Mouse (Mus musculus) erythroblast, embryonic 14.5 days (primary cell): ENCODE data around the gene Ppm1f. TPM values are rescaled to one million over a fixed set of nuclear protein-coding genes. Genes with fewer than 3 reads are reported as not detected.

Experiments
- H3K27me3 ChIP-seq: 2 replicates; pipeline ENCODE4 v1.6.1; 2012; ENCODE audit warnings: inconsistent platforms; ENCODE audit not compliant: control insufficient read depth
- H3K36me3 ChIP-seq: 2 replicates; pipeline ENCODE4 v1.6.1; 2012; ENCODE audit warnings: mild to moderate bottlenecking, inconsistent platforms; ENCODE audit not compliant: control insufficient read depth
- H3K4me1 ChIP-seq: 2 replicates; pipeline ENCODE4 v1.6.1; 2012; ENCODE audit warnings: inconsistent platforms; ENCODE audit not compliant: control insufficient read depth
- H3K4me3 ChIP-seq: replicated peaks from 2 replicates; pipeline ENCODE3; 2012; ENCODE audit warnings: moderate library complexity, mild to moderate bottlenecking, inconsistent platforms
- H3K9me3 ChIP-seq: 2 replicates; pipeline ENCODE4 v1.6.1; 2012; ENCODE audit warnings: low read length, inconsistent platforms, mixed read lengths; ENCODE audit not compliant: control insufficient read depth
- GATA1 ChIP-seq: IDR thresholded peaks from 2 replicates; pipeline ENCODE4 v1.6.1; 2012; ENCODE audit warnings: low read length, inconsistent platforms, mixed read lengths
- TAL1 ChIP-seq: IDR thresholded peaks from 3 replicates; pipeline ENCODE4 v1.6.1; 2012; ENCODE audit warnings: low read length, inconsistent platforms, mixed read lengths
- polyA plus RNA-seq: library from polyadenylated mRNA; stranded (reverse); fragments of >175 nt; gene quantifications from 2 replicates; pipeline ENCODE4 v1.2.3, GENCODE M21; 2012

Ppm1f gene
- polyA plus RNA-seq, 1 experiment, result 0.06 TPM

DNA sequence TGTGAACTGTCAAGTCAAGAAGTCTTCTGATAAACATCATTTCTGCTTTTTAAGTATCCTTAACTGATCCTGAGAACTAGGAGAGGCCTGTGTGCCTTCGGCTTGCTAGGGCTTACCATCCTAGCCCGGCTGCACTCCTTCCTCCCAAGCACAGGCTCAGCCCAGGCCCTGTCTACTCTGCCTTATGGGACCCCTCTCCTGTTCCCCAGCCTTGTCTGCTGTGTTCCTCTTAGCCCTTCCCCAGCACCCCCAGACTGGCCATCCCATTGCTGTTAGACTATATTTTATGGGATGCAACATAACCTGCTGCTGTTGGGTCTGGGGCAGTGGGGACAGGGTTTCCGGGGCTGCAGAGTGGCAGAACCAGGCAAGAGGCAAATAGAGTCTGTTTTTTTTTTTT is 34.1 kb downstream of the Ppm1f start:
- TF ChIP-seq GATA1 (no peak), TAL1 (no peak)

DNA sequence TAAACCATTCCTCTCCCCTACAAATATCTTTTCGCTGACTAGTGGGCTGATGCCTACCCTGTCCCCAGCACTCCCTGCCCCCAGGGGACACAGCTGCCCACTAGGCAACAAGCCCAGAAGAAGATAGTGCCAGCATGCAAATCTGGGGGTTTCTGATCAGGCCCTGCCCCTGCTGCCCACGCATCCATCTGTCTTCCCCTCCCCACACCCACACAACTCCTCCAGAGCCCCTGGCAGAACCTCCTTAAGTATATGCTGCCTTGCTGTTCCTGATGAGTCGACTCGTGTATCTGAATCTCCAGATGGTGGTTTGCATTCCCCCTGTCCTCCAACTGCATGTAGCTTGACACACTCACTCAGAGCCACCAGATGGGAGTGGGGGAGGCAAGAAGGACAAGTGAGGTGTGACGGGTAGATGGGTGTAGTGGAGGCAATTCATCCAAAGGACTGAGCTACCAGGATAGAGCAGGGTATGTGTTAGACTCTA is 34.6 kb downstream of the Ppm1f start:
- Histone ChIP-seq H3K9me3 (no peaks in the 10 kb centered on the region), H3K36me3 (no peaks in the 10 kb centered on the region), H3K4me1 (no peaks in the 10 kb centered on the region), H3K4me3 (no peak overlapping the region), H3K27me3 (no peaks in the 10 kb centered on the region)
- TF ChIP-seq TAL1, result no peak
- TF ChIP-seq GATA1, result no peak

More for the DNA sequence above, 34.1 kb downstream of the Ppm1f start:
- H3K9me3 ChIP-seq, result no peaks in the 10 kb centered on the region
- H3K4me1 ChIP-seq, result no peaks in the 10 kb centered on the region
- H3K27me3 ChIP-seq, result no peaks in the 10 kb centered on the region
- H3K4me3 ChIP-seq, result no peak overlapping the region
- H3K36me3 ChIP-seq, result no peaks in the 10 kb centered on the region

DNA sequence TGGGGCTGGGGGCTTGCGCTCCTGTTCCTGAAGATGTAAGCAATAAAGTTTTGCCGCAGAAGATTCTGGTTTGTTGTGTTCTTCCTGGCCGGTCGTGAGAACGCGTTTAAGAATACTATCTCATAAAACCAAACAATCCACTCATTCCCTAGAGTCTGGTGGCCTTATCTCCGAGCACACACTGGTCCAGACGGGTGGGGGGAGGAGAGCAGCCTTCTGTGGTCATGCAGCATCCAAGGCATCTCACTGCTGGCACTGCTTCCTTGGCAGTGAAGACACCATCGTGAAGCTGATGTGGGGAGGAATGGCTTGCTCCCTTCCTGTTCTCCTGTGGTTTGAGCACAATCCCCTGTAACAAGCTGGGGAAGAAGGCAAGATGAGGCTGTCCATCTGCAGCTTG is 43.3 kb downstream of the Ppm1f start:
- peaks cover 3% of the 10 kb centered on the region; the same call in 1 of the 2 replicates for H3K9me3 ChIP-seq
- peaks cover 8% of the 10 kb centered on the region for H3K4me1 ChIP-seq
- H3K4me3 ChIP-seq, result no peak overlapping the region
- H3K27me3 ChIP-seq, result no peaks in the 10 kb centered on the region
- TF ChIP-seq GATA1 (no peak), TAL1 (no peak)
- no peaks in the 10 kb centered on the region for H3K36me3 ChIP-seq

DNA sequence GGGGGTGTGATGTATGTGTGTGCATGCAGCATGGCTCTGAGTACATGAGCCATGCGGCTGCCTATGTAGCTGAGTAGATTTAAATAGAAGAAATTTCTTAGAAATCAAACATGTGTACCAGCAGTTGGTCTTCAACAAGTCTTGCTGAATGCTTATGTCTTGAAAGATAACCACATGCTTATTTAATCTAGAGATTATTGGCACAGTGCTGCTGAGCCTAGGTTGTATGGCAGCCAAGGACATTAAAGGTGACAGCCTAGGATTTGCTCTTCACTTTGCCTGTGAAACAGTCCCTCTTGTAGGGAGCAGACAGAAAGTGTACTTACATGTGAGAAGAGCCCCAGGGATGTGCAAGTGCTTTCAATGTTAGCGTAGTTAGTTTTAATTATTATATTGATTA is 44.8 kb downstream of the Ppm1f start:
- Histone ChIP-seq H3K9me3 (peaks cover 3% of the 10 kb centered on the region; the same call in 1 of the 2 replicates), H3K4me1 (peaks cover 8% of the 10 kb centered on the region), H3K4me3 (no peak overlapping the region), H3K36me3 (no peaks in the 10 kb centered on the region), H3K27me3 (no peaks in the 10 kb centered on the region)
- TF ChIP-seq TAL1, result no peak
- TF ChIP-seq GATA1, result no peak

DNA sequence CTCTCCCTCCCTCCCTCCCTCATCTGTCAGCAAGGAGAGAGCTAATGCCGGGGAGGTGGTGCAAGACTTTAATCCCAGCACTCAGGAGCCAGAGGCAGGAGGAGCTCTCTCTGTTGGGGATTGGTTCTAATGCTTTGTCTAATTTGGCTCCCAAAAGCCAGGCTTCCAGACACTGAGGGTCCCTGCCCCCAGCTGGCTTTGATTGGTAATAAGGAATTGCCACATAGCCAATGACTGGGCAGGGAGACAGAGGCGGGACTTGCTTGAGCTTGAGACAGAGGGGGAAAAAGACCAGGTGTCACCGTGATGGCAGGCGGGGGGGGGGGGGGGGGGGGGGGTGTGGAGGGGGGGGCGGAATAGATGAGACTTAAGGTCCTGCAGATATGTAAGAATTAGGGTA is 62.3 kb downstream of the Ppm1f start:
- no peaks in the 10 kb centered on the region for H3K9me3 ChIP-seq
- TF ChIP-seq GATA1 (no peak), TAL1 (no peak)

DNA sequence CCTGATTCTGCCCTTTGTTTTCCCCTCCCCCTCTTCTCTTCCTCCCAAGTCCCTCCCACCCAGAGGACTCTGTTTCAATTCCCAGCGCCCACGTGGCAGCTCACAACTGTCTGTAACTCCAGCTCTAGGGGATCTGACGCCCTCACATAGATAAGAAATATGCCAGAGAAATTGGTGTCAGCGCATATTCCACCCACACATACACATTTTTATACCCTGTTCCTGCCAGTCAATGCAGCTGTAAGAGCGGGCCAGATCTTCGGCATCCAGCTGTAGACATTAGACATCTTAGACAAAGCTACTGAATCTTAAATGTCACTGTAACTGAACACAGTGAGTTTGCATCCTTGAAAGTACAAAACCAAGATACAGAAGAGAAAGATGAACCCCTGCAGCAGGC is 63.6 kb downstream of the Ppm1f start:
- Histone ChIP-seq H3K9me3 (no peaks in the 10 kb centered on the region), H3K4me1 (peaks cover 4% of the 10 kb centered on the region), H3K4me3 (no peak overlapping the region), H3K27me3 (no peaks in the 10 kb centered on the region), H3K36me3 (no peaks in the 10 kb centered on the region)
- TF ChIP-seq GATA1, result no peak
- no peak for TF ChIP-seq TAL1

More for the DNA sequence above, 62.3 kb downstream of the Ppm1f start:
- Histone ChIP-seq H3K4me3 (no peak overlapping the region), H3K4me1 (no peaks in the 10 kb centered on the region), H3K36me3 (no peaks in the 10 kb centered on the region), H3K27me3 (no peaks in the 10 kb centered on the region)

DNA sequence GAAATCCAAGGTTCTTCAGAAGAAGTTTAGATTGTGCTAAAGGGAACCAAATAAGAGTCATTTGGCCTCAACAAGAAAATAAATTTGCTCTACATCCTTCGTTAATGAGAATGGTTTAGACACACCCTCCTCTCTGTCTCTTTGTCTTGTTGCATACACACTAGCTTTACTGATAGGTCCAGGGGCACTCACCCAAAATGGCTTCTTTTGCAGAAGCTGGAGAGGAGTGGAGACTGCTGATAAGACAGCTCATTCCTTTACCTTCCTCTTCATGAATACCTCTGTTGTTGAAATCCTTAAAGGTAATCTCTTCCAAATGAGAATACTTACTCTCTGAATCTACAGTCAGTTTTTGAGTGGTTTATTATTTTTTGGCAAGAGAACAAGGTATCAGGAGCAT is 68.9 kb downstream of the Ppm1f start:
- TF ChIP-seq TAL1, result no peak
- TF ChIP-seq GATA1, result no peak
- no peaks in the 10 kb centered on the region for H3K36me3 ChIP-seq
- H3K27me3 ChIP-seq, result no peaks in the 10 kb centered on the region
- H3K9me3 ChIP-seq, result no peaks in the 10 kb centered on the region
- H3K4me1 ChIP-seq, result peaks cover 17% of the 10 kb centered on the region
- H3K4me3 ChIP-seq, result no peak overlapping the region

DNA sequence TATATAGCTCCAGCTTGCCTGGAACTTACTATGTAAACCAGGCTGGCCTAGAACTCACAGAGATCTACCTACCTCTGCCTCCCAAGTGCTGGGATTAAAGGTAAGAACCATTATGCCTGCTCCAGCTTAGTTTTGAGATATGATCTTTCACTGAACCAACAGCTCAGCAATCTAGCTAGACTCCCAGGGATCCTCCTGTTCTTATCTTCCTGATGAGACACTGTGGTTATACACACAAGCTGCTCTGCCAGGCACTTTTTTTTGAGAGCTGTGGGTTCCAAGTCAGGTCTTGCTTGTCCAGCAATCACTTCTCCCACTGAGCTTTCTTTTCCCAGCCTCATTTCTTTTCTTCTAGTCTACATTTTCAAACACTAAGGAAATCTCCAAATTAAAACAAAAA is 70.0 kb downstream of the Ppm1f start:
- no peaks in the 10 kb centered on the region for H3K36me3 ChIP-seq
- TF ChIP-seq GATA1, result no peak
- no peak for TF ChIP-seq TAL1
- no peak overlapping the region for H3K4me3 ChIP-seq
- no peaks in the 10 kb centered on the region for H3K9me3 ChIP-seq
- peaks cover 17% of the 10 kb centered on the region for H3K4me1 ChIP-seq
- no peaks in the 10 kb centered on the region for H3K27me3 ChIP-seq

Other genes with a start within 250 kb of the Ppm1f start
- not detected in 2 replicates for gene Olfr19, start 220.1 kb upstream of the Ppm1f start, polyA plus RNA-seq
- gene Spag6l, start 67.0 kb upstream of the Ppm1f start, polyA plus RNA-seq, result not detected in 2 replicates
- gene Igll1, start 32.5 kb upstream of the Ppm1f start, polyA plus RNA-seq, result not detected in 2 replicates
- 2.5 and 2.8 TPM in 2 replicates for gene Top3b, start 25.7 kb upstream of the Ppm1f start, polyA plus RNA-seq
- gene Vpreb1, start 25.6 kb upstream of the Ppm1f start, polyA plus RNA-seq, result 0.08 TPM in 1 of 2 replicates, not detected in the other
- gene Mapk1, start 86.9 kb downstream of the Ppm1f start, polyA plus RNA-seq, result 1.8 and 2.3 TPM in 2 replicates
- 0.10 TPM in 1 of 2 replicates, not detected in the other for gene Ypel1, start 173.2 kb downstream of the Ppm1f start, polyA plus RNA-seq
- gene Ppil2, start 214.8 kb downstream of the Ppm1f start, polyA plus RNA-seq, result 10.4 and 11.9 TPM in 2 replicates
- gene 2610318N02Rik, start 228.7 kb downstream of the Ppm1f start, polyA plus RNA-seq, result 3.3 and 5.0 TPM in 2 replicates
- gene Sdf2l1, start 235.9 kb downstream of the Ppm1f start, polyA plus RNA-seq, result 8.8 and 9.0 TPM in 2 replicates
- gene Ydjc, start 248.2 kb downstream of the Ppm1f start, polyA plus RNA-seq, result 0.28 and 0.46 TPM in 2 replicates